Mouse (Mus musculus): Measurements from ENCODE around the gene Rab5b. TPM values are rescaled to one million over a fixed set of nuclear protein-coding genes. Genes with fewer than 3 reads are reported as not detected.
"Not testable (repeated sequence)": the region's sequence is repeated elsewhere in the genome, so short reads cannot be mapped to it uniquely, and the experiment has no call there.

Rab5b gene
- polyA plus RNA-seq, 1 experiment from 2014 or later: 24.5 TPM

GRCm38 (mm10) chr10:128639999-128640398 is 56.1 kb downstream of the Rab5b start:
- H3K27ac ChIP-seq: no peak overlapping the region
- ATAC-seq (ENCODE audit: low read depth): no peak
- WGBS (ENCODE audit: insufficient replicate concordance): 80% methylated on average over 14 of the region's 14 CpGs
- DNase-seq: no peak
- no peak overlapping the region for H3K9ac ChIP-seq
- no peaks in the 10 kb centered on the region for H3K36me3 ChIP-seq
- no peaks in the 10 kb centered on the region for H3K9me3 ChIP-seq (replicated peaks)
- no peak overlapping the region for H3K4me3 ChIP-seq (replicated peaks)
- H3K4me1 ChIP-seq (replicated peaks): peaks cover 26% of the 10 kb centered on the region
- H3K27me3 ChIP-seq: peaks cover 76% of the 10 kb centered on the region
- no peak overlapping the region for H3K4me2 ChIP-seq

GRCm38 (mm10) chr10:128637011-128637410 is 59.1 kb downstream of the Rab5b start:
- no peaks in the 10 kb centered on the region for H3K9me3 ChIP-seq (replicated peaks)
- H3K27ac ChIP-seq: no peak overlapping the region
- peaks cover 37% of the 10 kb centered on the region for H3K4me1 ChIP-seq (replicated peaks)
- peaks cover 65% of the 10 kb centered on the region for H3K27me3 ChIP-seq
- DNase-seq (no peak), ATAC-seq (ENCODE audit: low read depth) (no peak)
- H3K9ac ChIP-seq: peak overlapping the region; percentile 26; the same call in 1 of the 2 replicates
- H3K4me3 ChIP-seq (replicated peaks): no peak overlapping the region
- 10% methylated on average over 11 of the region's 11 CpGs for WGBS (ENCODE audit: insufficient replicate concordance)
- no peaks in the 10 kb centered on the region for H3K36me3 ChIP-seq
- peak overlapping the region; percentile 19 for H3K4me2 ChIP-seq

- H3K27me3 ChIP-seq: peaks cover 65% of the 10 kb centered on the region
- 0 out of 2 replicates have a peak overlapping the region, but pooled peaks have one; percentile 26 for H3K9ac ChIP-seq
- DNase-seq: no peak
- no peaks in the 10 kb centered on the region for H3K36me3 ChIP-seq
- no peak overlapping the region for H3K27ac ChIP-seq
- peaks cover 41% of the 10 kb centered on the region for H3K4me1 ChIP-seq (replicated peaks)
- H3K9me3 ChIP-seq (replicated peaks): no peaks in the 10 kb centered on the region
- ATAC-seq (ENCODE audit: low read depth): no peak
- WGBS (ENCODE audit: insufficient replicate concordance): 29% methylated on average over 6 of the region's 6 CpGs
- H3K4me2 ChIP-seq: peak overlapping the region; percentile 19
- H3K4me3 ChIP-seq (replicated peaks): no peak overlapping the region
These were observed 59.5 kb downstream of the Rab5b start for GRCm38 (mm10) chr10:128636561-128636960.

GRCm38 (mm10) chr10:128635697-128636096 is 60.4 kb downstream of the Rab5b start:
- Histone ChIP-seq H3K36me3 (no peaks in the 10 kb centered on the region), H3K27ac (no peak overlapping the region), H3K4me3 (replicated peaks) (no peak overlapping the region), H3K4me2 (no peak overlapping the region), H3K9ac (no peak overlapping the region), H3K4me1 (replicated peaks) (peaks cover 47% of the 10 kb centered on the region), H3K27me3 (peaks cover 58% of the 10 kb centered on the region), H3K9me3 (replicated peaks) (no peaks in the 10 kb centered on the region)
- WGBS (ENCODE audit: insufficient replicate concordance): 76% methylated on average over 13 of the region's 13 CpGs
- DNase-seq: no peak
- no peak for ATAC-seq (ENCODE audit: low read depth)

- 27% methylated on average over 6 of the region's 6 CpGs for WGBS (ENCODE audit: insufficient replicate concordance)
- Histone ChIP-seq H3K4me3 (replicated peaks) (no peak overlapping the region), H3K27ac (no peak overlapping the region), H3K4me1 (replicated peaks) (peaks cover 73% of the 10 kb centered on the region), H3K9ac (no peak overlapping the region), H3K9me3 (replicated peaks) (no peaks in the 10 kb centered on the region), H3K36me3 (no peaks in the 10 kb centered on the region), H3K4me2 (no peak overlapping the region), H3K27me3 (peaks cover 37% of the 10 kb centered on the region)
- no peak for DNase-seq
- ATAC-seq (ENCODE audit: low read depth): no peak
These were observed 64.5 kb downstream of the Rab5b start for GRCm38 (mm10) chr10:128631571-128631970.

- 68% methylated on average over 5 of the region's 5 CpGs for WGBS (ENCODE audit: insufficient replicate concordance)
- not testable (repeated sequence) for H3K27ac ChIP-seq; H3K36me3 ChIP-seq; DNase-seq; H3K4me2 ChIP-seq; H3K9me3 ChIP-seq (replicated peaks); ATAC-seq (ENCODE audit: low read depth); H3K4me3 ChIP-seq (replicated peaks); H3K9ac ChIP-seq
- Histone ChIP-seq H3K4me1 (replicated peaks) (peaks cover 72% of the 10 kb centered on the region), H3K27me3 (peaks cover 27% of the 10 kb centered on the region)
These were observed 65.8 kb downstream of the Rab5b start for GRCm38 (mm10) chr10:128630306-128630705.

GRCm38 (mm10) chr10:128629746-128630145 is 66.3 kb downstream of the Rab5b start:
- WGBS (ENCODE audit: insufficient replicate concordance): 27% methylated on average over 2 of the region's 2 CpGs
- Histone ChIP-seq H3K9ac (no peak overlapping the region), H3K4me3 (replicated peaks) (no peak overlapping the region), H3K36me3 (peaks cover 8% of the 10 kb centered on the region), H3K4me2 (peak overlapping the region; percentile 44), H3K27me3 (peaks cover 24% of the 10 kb centered on the region), H3K9me3 (replicated peaks) (no peaks in the 10 kb centered on the region), H3K27ac (peak overlapping the region; percentile 9), H3K4me1 (replicated peaks) (peaks cover 78% of the 10 kb centered on the region)
- DNase-seq (peak; percentile 56), ATAC-seq (ENCODE audit: low read depth) (peak; percentile 70)

GRCm38 (mm10) chr10:128627398-128628317 is 68.4 kb downstream of the Rab5b start:
- Histone ChIP-seq H3K4me1 (replicated peaks) (peaks cover 70% of the 10 kb centered on the region), H3K27ac (peak overlapping the region; percentile 22; the same call in 1 of the 2 replicates), H3K36me3 (peaks cover 29% of the 10 kb centered on the region), H3K4me3 (replicated peaks) (no peak overlapping the region), H3K4me2 (peak overlapping the region; percentile 59), H3K9me3 (replicated peaks) (no peaks in the 10 kb centered on the region), H3K27me3 (peaks cover 10% of the 10 kb centered on the region), H3K9ac (no peak overlapping the region)
- DNase-seq: peak; percentile 50
- 55% methylated on average over 10 of the region's 10 CpGs for WGBS (ENCODE audit: insufficient replicate concordance)
- ATAC-seq (ENCODE audit: low read depth): peak; percentile 35

Other genes starting within 250 kb of the Rab5b start
- gene Smarcc2, start 237.0 kb downstream of the Rab5b start, polyA plus RNA-seq (2015; fragmentation: Nextera tagmentation; extraction: Ambion mirVana): 18.5 and 30.1 TPM in 2 replicates
- 498 and 524 TPM in 2 replicates for gene Myl6, start 202.1 kb downstream of the Rab5b start, polyA plus RNA-seq (2015; fragmentation: Nextera tagmentation; extraction: Ambion mirVana)
- gene Myl6b, start 197.6 kb downstream of the Rab5b start, polyA plus RNA-seq (2015; fragmentation: Nextera tagmentation; extraction: Ambion mirVana): 1.2 and 1.3 TPM in 2 replicates
- 9.9 and 10.6 TPM in 2 replicates for gene Esyt1, start 170.4 kb downstream of the Rab5b start, polyA plus RNA-seq (2015; fragmentation: Nextera tagmentation; extraction: Ambion mirVana)
- gene Zc3h10, start 148.5 kb downstream of the Rab5b start, polyA plus RNA-seq (2015; fragmentation: Nextera tagmentation; extraction: Ambion mirVana): 6.2 and 7.1 TPM in 2 replicates
- 2,776 and 3,150 TPM in 2 replicates for gene Rpl41, start 147.0 kb downstream of the Rab5b start, polyA plus RNA-seq (2015; fragmentation: Nextera tagmentation; extraction: Ambion mirVana)
- gene Pa2g4, start 130.3 kb downstream of the Rab5b start, polyA plus RNA-seq (2015; fragmentation: Nextera tagmentation; extraction: Ambion mirVana): 207 and 228 TPM in 2 replicates
- 1.2 and 1.9 TPM in 2 replicates for gene Erbb3, start 106.6 kb downstream of the Rab5b start, polyA plus RNA-seq (2015; fragmentation: Nextera tagmentation; extraction: Ambion mirVana)
- 486 and 551 TPM in 2 replicates for gene Rps26, start 69.5 kb downstream of the Rab5b start, polyA plus RNA-seq (2015; fragmentation: Nextera tagmentation; extraction: Ambion mirVana)
- 0.12 and 0.21 TPM in 2 replicates for gene Ikzf4, start 50.3 kb downstream of the Rab5b start, polyA plus RNA-seq (2015; fragmentation: Nextera tagmentation; extraction: Ambion mirVana)
- 10.7 and 13.9 TPM in 2 replicates for gene Suox, start 22.2 kb downstream of the Rab5b start, polyA plus RNA-seq (2015; fragmentation: Nextera tagmentation; extraction: Ambion mirVana)
- 0.30 and 0.52 TPM in 2 replicates for gene Pmel, start 7.9 kb upstream of the Rab5b start, polyA plus RNA-seq (2015; fragmentation: Nextera tagmentation; extraction: Ambion mirVana)
- gene Cdk2, start 8.8 kb upstream of the Rab5b start, polyA plus RNA-seq (2015; fragmentation: Nextera tagmentation; extraction: Ambion mirVana): 61.1 and 71.9 TPM in 2 replicates
- gene Dgka, start 48.6 kb upstream of the Rab5b start, polyA plus RNA-seq (2015; fragmentation: Nextera tagmentation; extraction: Ambion mirVana): 1.8 and 2.6 TPM in 2 replicates
- 20.4 and 20.8 TPM in 2 replicates for gene Pym1, start 51.6 kb upstream of the Rab5b start, polyA plus RNA-seq (2015; fragmentation: Nextera tagmentation; extraction: Ambion mirVana)
- 6.9 and 8.3 TPM in 2 replicates for gene Mmp19, start 94.6 kb upstream of the Rab5b start, polyA plus RNA-seq (2015; fragmentation: Nextera tagmentation; extraction: Ambion mirVana)
- 20.4 and 23.6 TPM in 2 replicates for gene Dnajc14, start 107.8 kb upstream of the Rab5b start, polyA plus RNA-seq (2015; fragmentation: Nextera tagmentation; extraction: Ambion mirVana)
- 2.4 and 3.2 TPM in 2 replicates for gene Tmem198b, start 108.1 kb upstream of the Rab5b start, polyA plus RNA-seq (2015; fragmentation: Nextera tagmentation; extraction: Ambion mirVana)
- 147 and 176 TPM in 2 replicates for gene Sarnp, start 121.1 kb upstream of the Rab5b start, polyA plus RNA-seq (2015; fragmentation: Nextera tagmentation; extraction: Ambion mirVana)
- 90.2 and 91.0 TPM in 2 replicates for gene Ormdl2, start 125.4 kb upstream of the Rab5b start, polyA plus RNA-seq (2015; fragmentation: Nextera tagmentation; extraction: Ambion mirVana)
- 0.43 and 0.66 TPM in 2 replicates for gene Gdf11, start 195.5 kb upstream of the Rab5b start, polyA plus RNA-seq (2015; fragmentation: Nextera tagmentation; extraction: Ambion mirVana)
- gene Cd63, start 204.7 kb upstream of the Rab5b start, polyA plus RNA-seq (2015; fragmentation: Nextera tagmentation; extraction: Ambion mirVana): 118 and 119 TPM in 2 replicates
- 10.5 and 10.6 TPM in 2 replicates for gene Rdh5, start 226.6 kb upstream of the Rab5b start, polyA plus RNA-seq (2015; fragmentation: Nextera tagmentation; extraction: Ambion mirVana)
- gene Bloc1s1, start 227.8 kb upstream of the Rab5b start, polyA plus RNA-seq (2015; fragmentation: Nextera tagmentation; extraction: Ambion mirVana): 81.9 and 87.1 TPM in 2 replicates
- 0.12 and 0.41 TPM in 2 replicates for gene Itga7, start 237.6 kb upstream of the Rab5b start, polyA plus RNA-seq (2015; fragmentation: Nextera tagmentation; extraction: Ambion mirVana)